Mouse (Mus musculus): ENCODE measurements around the gene Pde8a.

Gene Pde8a

DNA sequence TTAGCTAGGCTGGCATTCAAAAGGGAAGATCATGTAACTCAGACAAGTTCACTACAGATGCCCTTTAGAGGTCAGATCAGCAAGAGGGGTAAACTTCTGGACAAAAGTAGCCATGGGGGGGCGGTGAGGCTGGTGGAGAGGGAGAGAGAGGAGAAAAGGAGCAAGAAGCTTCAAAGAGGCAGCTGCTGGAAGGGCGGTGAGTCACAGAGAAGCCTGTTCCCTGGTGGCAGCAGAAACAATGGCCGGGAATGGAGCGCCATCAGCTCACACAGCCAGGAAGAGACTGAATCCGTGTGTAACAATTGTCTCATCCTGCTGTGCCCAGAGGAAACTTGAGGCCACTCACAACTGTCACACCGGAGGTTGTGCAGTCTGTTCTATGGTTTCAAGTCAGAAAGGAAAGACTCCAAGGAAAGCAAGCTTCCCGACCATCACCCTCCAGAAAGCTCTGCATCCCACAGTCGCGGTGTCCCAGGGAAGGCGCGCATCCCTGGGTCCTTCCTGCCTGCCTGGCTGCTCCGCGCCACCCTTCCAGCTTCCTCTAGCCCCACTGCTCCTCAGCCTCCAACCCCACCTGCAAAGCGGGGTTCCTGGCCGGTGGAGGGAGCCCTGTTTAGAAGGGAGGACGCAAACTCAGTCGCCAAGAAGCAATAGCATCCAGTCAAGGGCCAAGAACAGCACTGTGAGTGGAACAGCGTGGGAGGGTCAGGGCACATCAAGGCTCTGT lies 122.5 kb downstream of the Pde8a start:
- in situ Hi-C loops (cut with MboI, MseI): no loop called here

DNA sequence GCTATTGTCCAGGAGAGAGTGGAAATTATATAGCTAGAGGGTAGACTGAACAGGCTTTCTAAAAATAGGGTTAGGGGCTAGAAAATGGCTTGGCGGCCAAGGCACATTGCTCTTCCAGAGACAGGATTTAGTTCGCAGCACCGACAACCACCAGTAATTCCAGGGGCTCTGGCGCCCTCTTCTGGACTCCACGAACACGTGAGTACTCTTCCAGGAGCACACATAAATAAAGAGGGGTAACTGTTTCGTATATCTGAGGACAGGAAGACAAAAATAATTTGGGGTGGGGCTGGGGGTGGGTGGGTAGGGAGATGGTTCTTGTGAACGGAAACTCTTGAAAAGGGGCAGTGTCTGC lies 123.0 kb downstream of the Pde8a start:
- in situ Hi-C loops (cut with MboI, MseI): no loop called here

DNA sequence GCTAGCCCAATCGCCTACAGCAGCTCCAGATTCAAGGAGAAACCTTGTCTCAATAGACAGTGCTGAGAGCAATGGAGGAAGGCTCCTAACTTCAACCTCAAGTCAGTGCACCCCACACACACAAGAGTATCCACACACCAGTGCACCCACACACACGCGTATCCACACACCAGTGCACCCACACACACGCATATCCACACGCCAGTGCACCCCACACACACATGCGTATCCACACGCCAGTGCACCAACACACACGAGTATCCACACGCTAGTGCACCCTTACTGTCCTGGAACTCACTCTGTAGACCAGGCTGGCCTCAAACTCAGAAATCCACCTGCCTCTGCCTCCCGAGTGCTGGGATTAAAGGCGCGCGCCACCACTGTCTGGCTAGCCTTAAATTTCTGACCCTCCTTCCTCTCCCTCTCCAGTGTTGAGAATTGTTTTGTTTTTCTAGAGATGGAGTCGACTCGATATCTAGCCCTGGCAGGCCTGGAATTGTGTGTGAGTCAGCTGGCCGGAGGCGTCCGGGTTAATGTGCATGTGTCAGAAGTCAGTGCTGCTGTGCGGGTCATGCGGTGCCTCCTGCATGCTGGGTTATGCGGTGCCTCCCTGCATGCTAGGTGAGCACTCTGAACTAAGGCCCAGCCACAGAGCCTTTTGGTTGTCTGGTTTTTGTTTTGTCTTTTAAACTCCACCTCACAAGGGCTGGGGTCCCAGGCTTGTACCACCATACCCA lies 124.6 kb downstream of the Pde8a start:
- in situ Hi-C loops (cut with MboI, MseI): no loop called here

GRCm38 (mm10) chr7:81338522-81338873 lies 125.1 kb downstream of the Pde8a start:
- in situ Hi-C loops (cut with MboI, MseI): no loop called here

GRCm38 (mm10) chr7:81339783-81340182 lies 126.4 kb downstream of the Pde8a start:
- in situ Hi-C loops (cut with MboI, MseI): loop anchor here (5.0 to 10.0 kb wide), 2 partner anchors 177 to 1055 kb away; no protein-coding TSS in a partner anchor

GRCm38 (mm10) chr7:81341563-81341962 lies 128.2 kb downstream of the Pde8a start:
- in situ Hi-C loops (cut with MboI, MseI): loop anchor here (5.0 to 10.0 kb wide), 2 partner anchors 179 to 1057 kb away; no protein-coding TSS in a partner anchor

DNA sequence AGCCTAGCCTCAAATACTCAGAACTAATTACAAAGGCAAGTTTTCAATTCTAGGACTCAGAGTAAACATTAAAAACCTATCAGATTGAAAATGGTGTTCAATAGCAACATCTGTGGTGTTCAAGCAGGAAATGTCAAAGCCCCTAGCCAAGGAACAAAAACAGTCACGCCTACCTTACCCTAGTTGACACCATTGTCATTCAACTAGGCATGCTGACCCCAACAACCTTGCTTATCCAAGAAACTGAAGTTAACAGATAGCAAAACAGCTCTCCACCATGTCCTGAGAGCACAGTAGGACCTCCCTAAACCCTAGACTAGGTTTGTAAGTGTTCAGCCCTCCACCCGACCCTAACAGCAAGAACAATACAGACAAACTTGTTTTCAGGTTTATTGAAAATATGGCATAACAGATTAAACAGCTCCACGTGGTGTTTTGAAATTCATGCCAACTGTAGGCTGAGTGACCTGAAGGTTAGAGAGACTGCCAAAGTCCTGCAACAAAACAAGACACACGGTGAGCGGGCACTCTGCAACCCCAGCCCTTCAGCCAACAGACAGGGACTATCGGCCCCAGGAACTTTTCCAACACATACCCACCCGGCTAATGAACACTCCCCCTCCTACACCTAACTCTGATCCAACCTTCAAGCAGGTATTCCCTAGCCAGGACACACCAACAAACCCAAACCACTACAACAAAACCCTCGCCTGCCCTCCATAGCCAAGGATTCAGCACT lies 129.1 kb downstream of the Pde8a start:
- in situ Hi-C loops (cut with MboI, MseI): loop anchor here (5.0 to 10.0 kb wide), 2 partner anchors 180 to 1058 kb away; no protein-coding TSS in a partner anchor

DNA sequence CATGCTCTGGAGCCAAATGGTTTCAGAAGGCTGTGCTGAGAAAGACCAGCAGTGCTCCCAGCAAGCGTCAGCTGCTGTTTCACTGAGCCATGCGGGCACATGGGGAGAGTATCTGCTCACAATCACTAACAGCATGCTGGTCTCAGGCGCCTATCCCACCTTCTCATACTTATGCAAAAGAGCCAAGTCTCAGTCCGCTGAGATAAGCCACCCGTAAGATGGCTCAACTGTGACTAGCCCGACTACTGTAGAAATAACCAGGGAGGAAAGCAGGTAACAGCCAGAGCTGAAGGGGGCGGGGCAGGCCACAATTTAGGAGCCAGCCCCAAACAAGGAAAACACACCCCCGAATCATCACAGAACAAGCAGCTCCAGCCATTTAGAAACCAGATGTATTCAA lies 129.9 kb downstream of the Pde8a start:
- in situ Hi-C loops (cut with MboI, MseI): loop anchor here (5.0 to 10.0 kb wide), 2 partner anchors 181 to 1059 kb away; no protein-coding TSS in a partner anchor

GRCm38 (mm10) chr7:81343831-81344230 lies 130.4 kb downstream of the Pde8a start:
- in situ Hi-C loops (cut with MboI, MseI): loop anchor here (5.0 to 10.0 kb wide), 2 partner anchors 182 to 1059 kb away; no protein-coding TSS in a partner anchor

GRCm38 (mm10) chr7:81344544-81345446 lies 131.4 kb downstream of the Pde8a start, which contains the start of gene Rps17:
TSS of gene Rps17 (minus strand) at chr7:81345254.
- in situ Hi-C loops (cut with MboI, MseI): loop anchor here (5.0 to 10.0 kb wide), 2 partner anchors 182 to 1060 kb away; no protein-coding TSS in a partner anchor

- in situ Hi-C loops (cut with MboI, MseI): loop anchor here (10.0 kb wide), 1 partner anchor 1061 kb away; no protein-coding TSS in a partner anchor
Observed at GRCm38 (mm10) chr7:81345447-81346170, 132.2 kb downstream of the Pde8a start.

DNA sequence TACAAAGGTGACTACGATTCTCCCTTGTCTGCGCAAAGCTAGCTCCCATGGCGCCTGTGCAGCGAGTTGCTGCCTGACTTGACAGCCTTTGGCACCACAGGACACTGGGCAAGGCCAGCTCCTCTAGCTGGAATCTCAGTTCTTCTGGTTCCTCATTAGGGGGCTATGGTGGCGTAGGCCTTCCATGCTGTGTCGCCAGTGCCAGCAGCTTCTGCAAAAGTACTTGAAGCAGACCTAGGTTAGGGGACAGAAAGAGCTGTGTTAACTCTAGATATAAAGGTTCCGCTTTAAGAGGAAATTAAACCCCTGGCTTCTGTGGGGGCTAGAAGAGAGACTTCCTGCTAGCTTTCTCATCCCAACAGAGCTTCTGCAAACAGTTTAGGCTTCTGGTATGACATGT lies 134.8 kb downstream of the Pde8a start:
- in situ Hi-C loops (cut with MboI, MseI): loop anchor here (10.0 kb wide), 1 partner anchor 1063 kb away; no protein-coding TSS in a partner anchor

- in situ Hi-C loops (cut with MboI, MseI): no loop called here
Observed at GRCm38 (mm10) chr7:81351826-81352225, 138.4 kb downstream of the Pde8a start.

DNA sequence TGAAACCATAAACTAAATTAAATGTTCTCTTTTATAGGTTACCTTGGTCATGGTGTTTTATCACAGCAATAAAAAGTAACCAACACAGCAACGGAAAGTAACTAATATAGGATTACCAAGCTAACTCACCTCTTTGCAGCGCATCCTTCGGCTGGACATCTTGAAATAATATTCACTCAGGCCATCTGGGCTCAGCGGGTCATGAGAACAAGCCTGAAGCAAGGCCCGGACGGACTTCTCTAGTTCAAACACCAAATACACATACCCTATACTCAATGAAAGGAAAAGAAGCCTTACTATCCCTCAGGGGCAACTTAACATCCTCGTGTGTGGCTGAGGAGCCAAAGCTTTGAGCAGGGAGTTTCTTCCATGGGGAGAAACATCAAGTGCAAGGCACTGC lies 142.3 kb downstream of the Pde8a start:
- in situ Hi-C loops (cut with MboI, MseI): no loop called here

GRCm38 (mm10) chr7:81356360-81356759 lies 143.0 kb downstream of the Pde8a start:
- in situ Hi-C loops (cut with MboI, MseI): no loop called here

- in situ Hi-C loops (cut with MboI, MseI): no loop called here
Observed at GRCm38 (mm10) chr7:81356975-81357374, 143.6 kb downstream of the Pde8a start.

- in situ Hi-C loops (cut with MboI, MseI): no loop called here
Observed at GRCm38 (mm10) chr7:81367946-81368345, 154.6 kb downstream of the Pde8a start.

GRCm38 (mm10) chr7:81369724-81370123 lies 156.3 kb downstream of the Pde8a start:
- in situ Hi-C loops (cut with MboI, MseI): no loop called here

DNA sequence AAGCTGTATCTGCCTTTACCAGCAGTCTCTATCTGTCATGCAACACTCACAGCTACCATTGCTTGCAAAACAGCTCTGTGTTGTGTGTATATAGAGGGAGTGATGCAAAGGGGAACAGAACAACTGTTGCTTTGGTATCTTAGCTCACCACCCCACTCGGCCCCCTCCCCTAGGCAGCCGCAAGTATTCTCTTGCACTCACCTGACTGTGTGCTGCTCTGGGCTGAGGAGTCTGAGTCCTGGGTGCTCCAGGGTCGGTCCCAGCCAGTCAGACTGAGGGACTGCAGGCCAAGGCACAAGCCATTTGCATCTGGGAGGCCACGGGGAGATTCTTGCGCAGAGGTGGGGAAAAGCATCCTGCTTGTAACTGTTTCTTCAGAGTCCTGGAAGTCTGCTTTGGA lies 158.4 kb downstream of the Pde8a start:
- in situ Hi-C loops (cut with MboI, MseI): no loop called here

GRCm38 (mm10) chr7:81372337-81372920 lies 159.0 kb downstream of the Pde8a start:
- in situ Hi-C loops (cut with MboI, MseI): no loop called here

Measured in regulatory T cell (primary cell).